In genomic region chr9:64216641-64217040, GRCm38 (mm10) we compare ENCODE assay signal across 11 mouse cellular contexts. TPM values are rescaled to one million over a fixed set of nuclear protein-coding genes. Genes with fewer than 3 reads are reported as not detected.
"Had no signal": no experiment of that assay in that cellular context is flagged by ENCODE, and none has a peak within 500 bp of the region (broad histone marks: within the 10 kb centered on the region; RNA-seq: fewer than 3 reads in every experiment).

No protein-coding gene starts in this region.

- ATAC-seq: midbrain, embryonic 13.5 days had no signal

- H3K27me3 ChIP-seq: midbrain, embryonic 13.5 days; stomach, embryonic 15.5 days had no signal

- DNase-seq: kidney, adult 18-20 months; kidney, postnatal 10 days; kidney, postnatal 4 days; left cerebral cortex, postnatal 4 days; lung, postnatal 36 days; right cerebral cortex, postnatal 14 days; thymus, postnatal 36 days had no signal

- H3K9me3 ChIP-seq: midbrain, embryonic 13.5 days; stomach, embryonic 15.5 days had no signal

- H3K4me3 ChIP-seq: midbrain, embryonic 13.5 days; stomach, embryonic 15.5 days had no signal

- H3K4me2 ChIP-seq: liver, embryonic 11.5 days; midbrain, embryonic 13.5 days; stomach, embryonic 15.5 days had no signal

- H3K9ac ChIP-seq: midbrain, embryonic 13.5 days; stomach, embryonic 15.5 days had no signal

- H3K27ac ChIP-seq: midbrain, embryonic 13.5 days; stomach, embryonic 15.5 days had no signal

RNA-seq across cellular contexts. Expression of gene Uchl4, which starts 18.4 kb away (rescaled TPM):
- polyA plus RNA-seq: spleen, adult 2 months had no signal
